Mouse (Mus musculus) CH12.LX (cell line): ENCODE measurements around the gene Gne. TPM values are rescaled to one million over a fixed set of nuclear protein-coding genes. Genes with fewer than 3 reads are reported as not detected.

Source experiments
- DNase-seq: peaks from one replicate; pipeline ENCODE4 v3.0.0-alpha.2; 2013; ENCODE audit errors: extremely low read depth
- H3K27ac ChIP-seq: 2 replicates; pipeline ENCODE4 v1.5.1; 2012; ENCODE audit warnings: low read depth, mild to moderate bottlenecking, control low read depth, moderate library complexity; ENCODE audit not compliant: insufficient read depth
- H3K27me3 ChIP-seq: replicated peaks from 2 replicates; pipeline ENCODE3; 2012; ENCODE audit warnings: inconsistent platforms
- H3K36me3 ChIP-seq, 2 experiments: replicated peaks in 1 of 2; 2 replicates each; pipeline versions ENCODE3 to v1.6.1; 2012; ENCODE audit warnings: inconsistent platforms in 1 of 2, low read length in 1 of 2, mild to moderate bottlenecking in 1 of 2, mixed read lengths in 1 of 2, moderate library complexity in 1 of 2; ENCODE audit not compliant: control insufficient read depth in 1 of 2, insufficient read depth in 1 of 2
- H3K4me1 ChIP-seq, 2 experiments: 2 replicates each; pipeline ENCODE4 v1.6.1; 2012; ENCODE audit warnings: inconsistent platforms in 1 of 2, moderate library complexity in 1 of 2; ENCODE audit not compliant: insufficient read depth in 2 of 2, control insufficient read depth in 1 of 2
- H3K4me2 ChIP-seq: 2 replicates; pipeline ENCODE4 v1.6.1; 2012; ENCODE audit warnings: low read depth, mild to moderate bottlenecking, control low read depth; ENCODE audit not compliant: poor library complexity, insufficient read depth, severe bottlenecking
- H3K4me3 ChIP-seq, 3 experiments: fragments of 150-350 bp in 1 of 3; sonication (generic) in 1 of 3; replicated peaks in 1 of 3; 2 replicates each; pipeline versions ENCODE3 to v1.5.1; 2011 to 2012; ENCODE audit warnings: low read depth in 2 of 3, low read length in 2 of 3, mild to moderate bottlenecking in 2 of 3, moderate library complexity in 2 of 3, control low read depth in 1 of 3, improper control_type of control experiment in 1 of 3, inconsistent platforms in 1 of 3, mixed read lengths in 1 of 3; ENCODE audit not compliant: poor library complexity in 1 of 3
- H3K79me2 ChIP-seq: replicated peaks from 2 replicates; pipeline ENCODE4 v1.6.1; 2012; ENCODE audit warnings: mild to moderate bottlenecking, moderate library complexity; ENCODE audit not compliant: control insufficient read depth, poor library complexity, insufficient read depth, severe bottlenecking; ENCODE audit errors: extremely low read depth
- H3K9ac ChIP-seq: 2 replicates; pipeline ENCODE4 v1.6.1; 2012; ENCODE audit warnings: low read depth, mild to moderate bottlenecking, control low read depth, moderate library complexity; ENCODE audit not compliant: insufficient read depth
- H3K9me3 ChIP-seq: replicated peaks from 2 replicates; pipeline ENCODE3; 2012; ENCODE audit warnings: low read length, inconsistent platforms, mixed read lengths
- BHLHE40 ChIP-seq: IDR thresholded peaks from 2 replicates; pipeline ENCODE4 v1.6.1; 2011; ENCODE audit warnings: mild to moderate bottlenecking, low read depth, low read length, improper control_type of control experiment
- CHD1 ChIP-seq: IDR thresholded peaks from 2 replicates; pipeline ENCODE4 v1.6.1; 2012; ENCODE audit warnings: low read depth, low read length, improper control_type of control experiment, inconsistent platforms
- CHD2 ChIP-seq: IDR thresholded peaks from 2 replicates; pipeline ENCODE4 v1.6.1; 2011; ENCODE audit warnings: low read length, improper control_type of control experiment
- E2F4 ChIP-seq: IDR thresholded peaks from 2 replicates; pipeline ENCODE4 v1.6.1; 2011; ENCODE audit warnings: low read depth, low read length, improper control_type of control experiment; ENCODE audit not compliant: insufficient replicate concordance
- ELF1 ChIP-seq: IDR thresholded peaks from 2 replicates; pipeline ENCODE4 v1.6.1; 2014; ENCODE audit warnings: low read depth, mild to moderate bottlenecking, inconsistent platforms, low read length, improper control_type of control experiment
- EP300 ChIP-seq: IDR thresholded peaks from 2 replicates; pipeline ENCODE4 v1.6.1; 2011; ENCODE audit warnings: low read length, improper control_type of control experiment
- ETS1 ChIP-seq: conservative IDR thresholded peaks from 2 replicates; pipeline ENCODE4 v1.6.1; 2012; ENCODE audit warnings: low read depth, mild to moderate bottlenecking, inconsistent platforms, low read length, improper control_type of control experiment, moderate library complexity
- JUND ChIP-seq: conservative IDR thresholded peaks from 2 replicates; pipeline ENCODE4 v1.6.1; 2011; ENCODE audit warnings: low read depth, low read length, improper control_type of control experiment
- MAZ ChIP-seq: IDR thresholded peaks from 2 replicates; pipeline ENCODE4 v1.6.1; 2012; ENCODE audit warnings: low read depth, mild to moderate bottlenecking, inconsistent platforms, low read length, improper control_type of control experiment, moderate library complexity
- MEF2A ChIP-seq: IDR thresholded peaks from 2 replicates; pipeline ENCODE4 v1.6.1; 2014; ENCODE audit warnings: low read depth, mild to moderate bottlenecking, inconsistent platforms, low read length, improper control_type of control experiment, borderline replicate concordance
- MYC ChIP-seq: IDR thresholded peaks from 2 replicates; pipeline ENCODE4 v1.6.1; 2011; ENCODE audit warnings: low read depth, mild to moderate bottlenecking, improper control_type of control experiment, low read length
- NELFE ChIP-seq: IDR thresholded peaks from 2 replicates; pipeline ENCODE4 v1.6.1; 2011; ENCODE audit warnings: low read depth, low read length, improper control_type of control experiment
- NRF1 ChIP-seq: IDR thresholded peaks from 2 replicates; pipeline ENCODE4 v1.6.1; 2014; ENCODE audit warnings: low read depth, mild to moderate bottlenecking, inconsistent platforms, low read length, improper control_type of control experiment, moderate library complexity
- PAX5 ChIP-seq: IDR thresholded peaks from 2 replicates; pipeline ENCODE4 v1.6.1; 2012; ENCODE audit warnings: low read length, inconsistent platforms, mixed read lengths
- POLR2AphosphoS2 ChIP-seq: IDR thresholded peaks from 2 replicates; pipeline ENCODE4 v1.6.1; 2011; ENCODE audit warnings: low read depth, low read length, improper control_type of control experiment
- RAD21 ChIP-seq: IDR thresholded peaks from 2 replicates; pipeline ENCODE4 v1.6.1; 2011; ENCODE audit warnings: low read depth, mild to moderate bottlenecking, low read length, improper control_type of control experiment, moderate library complexity
- RCOR1 ChIP-seq: conservative IDR thresholded peaks from 2 replicates; pipeline ENCODE4 v1.6.1; 2012; ENCODE audit warnings: low read depth, mild to moderate bottlenecking, inconsistent platforms, low read length, improper control_type of control experiment
- SIN3A ChIP-seq: IDR thresholded peaks from 2 replicates; pipeline ENCODE4 v1.6.1; 2012; ENCODE audit warnings: low read length, improper control_type of control experiment, inconsistent platforms
- TBP ChIP-seq: conservative IDR thresholded peaks from 2 replicates; pipeline ENCODE4 v1.6.1; 2011; ENCODE audit warnings: low read depth, low read length, improper control_type of control experiment
- USF1 ChIP-seq: IDR thresholded peaks from 2 replicates; pipeline ENCODE4 v1.6.1; 2014; ENCODE audit warnings: low read depth, mild to moderate bottlenecking, inconsistent platforms, low read length, improper control_type of control experiment
- USF2 ChIP-seq: conservative IDR thresholded peaks from 2 replicates; pipeline ENCODE4 v1.6.1; 2011; ENCODE audit warnings: low read depth, low read length, improper control_type of control experiment
- ZKSCAN1 ChIP-seq: IDR thresholded peaks from 2 replicates; pipeline ENCODE4 v1.6.1; 2012; ENCODE audit warnings: low read depth, inconsistent platforms, low read length, improper control_type of control experiment, borderline replicate concordance
- ZMIZ1 ChIP-seq: IDR thresholded peaks from 2 replicates; pipeline ENCODE4 v1.6.1; 2012; ENCODE audit warnings: low read depth, mild to moderate bottlenecking, inconsistent platforms, low read length, improper control_type of control experiment
- dilution Hi-C: fragments of 300-500 bp; cut with MboI; formaldehyde crosslinking; loops from 2 replicates; pipeline ENCODE4 v1.14.3; 2020; ENCODE audit warnings: low sequenced_read_pairs; ENCODE audit not compliant: extremely low pct_unique_long_range_greater_than_20kb, extremely low pct_ligation_motif_present
- in situ Hi-C: fragments of 300-500 bp; cut with MboI; formaldehyde crosslinking; loops from 3 replicates; pipeline ENCODE4 v1.14.3; 2019; ENCODE audit warnings: low sequenced_read_pairs, low pct_ligation_motif_present, low pct_unique_long_range_greater_than_20kb, mixed read lengths
- polyA plus RNA-seq: library from polyadenylated mRNA; unstranded; fragments of >175 nt; gene quantifications from 2 replicates; pipeline ENCODE4 v1.2.1, GENCODE M21; 2012; ENCODE audit warnings: low read depth; ENCODE audit not compliant: insufficient read length
- total RNA-seq, 2 experiments: library from RNA; depleted of rRNA; stranded (reverse); fragments of 300-350 nt in 1 of 2; fragments of >200 nt in 1 of 2; gene quantifications; 2 replicates each; pipeline ENCODE4 v1.2.3; 2012 to 2014

Gene Gne
- total and polyA plus RNA-seq, 3 experiments, result 34.4 to 37.1 (median 35.3) TPM

DNA sequence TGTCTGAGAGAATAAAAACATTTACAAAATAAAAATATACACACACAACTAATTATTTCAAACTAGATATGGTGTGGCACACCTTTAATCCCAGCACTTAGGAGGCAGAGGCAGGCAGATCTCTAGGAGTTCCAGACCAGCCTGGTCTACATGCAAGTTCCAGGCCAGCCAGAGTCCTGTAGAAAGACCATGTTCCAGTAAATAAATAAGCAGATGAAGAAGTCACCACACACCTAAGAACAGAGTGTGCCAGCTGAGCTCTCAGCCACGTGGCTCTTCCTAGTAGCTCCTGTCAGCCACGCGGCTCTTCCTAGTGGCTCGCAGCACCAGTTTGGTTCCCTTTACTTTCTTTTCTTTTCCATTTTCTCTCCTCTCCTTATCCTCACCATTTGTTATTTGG is 14.6 kb downstream of the Gne start:
- peaks cover 5 to 43% of the 10 kb centered on the region in 2 experiments for H3K4me1 ChIP-seq
- dilution Hi-C loops, result no loop called here
- in situ Hi-C loops, result no loop called here

DNA sequence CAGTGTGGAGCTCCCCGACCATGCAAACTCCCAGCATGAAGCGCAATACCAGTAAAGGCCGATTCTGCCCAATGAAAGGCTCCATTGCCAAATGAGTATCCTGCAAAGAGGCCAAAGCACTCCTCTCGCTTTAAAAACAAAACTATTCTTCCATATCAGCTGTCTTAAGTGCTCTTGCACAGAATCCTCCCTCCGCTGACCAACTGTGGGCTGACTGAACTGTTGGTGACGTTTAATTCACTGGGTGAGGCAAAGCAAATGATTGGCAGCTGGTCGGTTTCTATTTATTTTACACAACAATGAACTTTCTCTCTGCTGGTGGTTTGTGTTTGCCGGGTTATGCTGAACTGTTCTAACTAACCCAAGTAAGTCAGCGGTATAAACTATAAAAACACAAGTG is 15.2 kb downstream of the Gne start:
- Histone ChIP-seq H3K36me3 (peaks cover 4 to 7% of the 10 kb centered on the region in 2 experiments), H3K9ac (no peak overlapping the region), H3K9me3 (no peaks in the 10 kb centered on the region), H3K4me3 (no peak overlapping the region), H3K79me2 (peaks cover 17% of the 10 kb centered on the region), H3K27ac (no peak overlapping the region), H3K4me1 (peaks cover 2 to 36% of the 10 kb centered on the region in 2 experiments; a peak in 3 of 4 replicates), H3K4me2 (no peak overlapping the region), H3K27me3 (no peaks in the 10 kb centered on the region)
- in situ Hi-C loops, result no loop called here
- dilution Hi-C loops, result no loop called here
- no peak for TF ChIP-seq EP300
- TF ChIP-seq CHD1, result no peak
- TF ChIP-seq RAD21, result no peak
- TF ChIP-seq ZMIZ1, result no peak
- TF ChIP-seq MAZ, result no peak
- TF ChIP-seq USF2, result no peak
- no peak for TF ChIP-seq MEF2A
- TF ChIP-seq PAX5, result no peak
- DNase-seq, result no peak

More for the DNA sequence above, 14.6 kb downstream of the Gne start:
- DNase-seq, result no peak
- Histone ChIP-seq H3K27me3 (no peaks in the 10 kb centered on the region), H3K4me3 (no peak overlapping the region), H3K4me2 (no peak overlapping the region), H3K36me3 (peaks cover 4 to 7% of the 10 kb centered on the region in 2 experiments), H3K79me2 (peaks cover 17% of the 10 kb centered on the region), H3K9me3 (no peaks in the 10 kb centered on the region), H3K27ac (no peak overlapping the region), H3K9ac (no peak overlapping the region)
- no peak for TF ChIP-seq USF2
- no peak for TF ChIP-seq RCOR1
- TF ChIP-seq NRF1, result no peak
- TF ChIP-seq POLR2AphosphoS2, result no peak
- TF ChIP-seq ZMIZ1, result no peak
- TF ChIP-seq E2F4, result no peak
- no peak for TF ChIP-seq USF1
- no peak for TF ChIP-seq MYC
- TF ChIP-seq JUND, result no peak
- no peak for TF ChIP-seq RAD21
- TF ChIP-seq BHLHE40, result no peak
- no peak for TF ChIP-seq TBP
- no peak for TF ChIP-seq ELF1
- no peak for TF ChIP-seq ZKSCAN1
- TF ChIP-seq NELFE, result no peak
- no peak for TF ChIP-seq SIN3A
- TF ChIP-seq CHD2, result no peak
- TF ChIP-seq ETS1, result no peak
